Mouse (Mus musculus) duodenum, adult 2 months (tissue): Measurements from ENCODE around the gene Krt71. TPM values are rescaled to one million over a fixed set of nuclear protein-coding genes. Genes with fewer than 3 reads are reported as not detected.

Source experiments
- polyA plus RNA-seq: library from polyadenylated mRNA; depleted of rRNA; stranded (reverse); fragments of >200 nt; gene quantifications from 2 replicates; pipeline ENCODE4 v1.2.3, GENCODE M21; 2012; ENCODE audit warnings: low replicate concordance; rRNA removed

Gene Krt71
- polyA plus RNA-seq, result not detected in 2 replicates

GRCm38 (mm10) chr15:101742711-101743110, at the start of gene Krt71:
Gene Krt71 (minus strand): TSS chr15:101743109.

DNA sequence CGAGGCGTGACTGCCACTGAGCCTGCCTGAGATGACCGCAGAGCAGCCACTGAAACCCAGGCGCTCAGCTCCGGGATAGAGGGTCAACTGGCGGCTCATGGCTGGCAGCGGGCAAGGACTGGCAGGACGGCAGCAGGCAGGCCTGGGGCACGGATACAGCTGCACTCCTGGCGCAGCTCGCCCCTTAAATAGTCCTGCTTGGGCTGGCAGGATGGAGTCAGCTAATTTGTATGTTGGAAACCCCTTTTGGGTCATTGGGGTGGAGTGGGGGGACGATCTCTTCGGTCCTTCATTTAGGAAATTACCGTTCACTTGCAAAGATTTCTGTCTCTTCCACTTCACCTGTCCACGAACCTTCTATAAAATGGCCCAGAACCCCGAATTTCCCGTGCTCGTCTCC, 43.5 kb upstream of the Krt71 start, which contains the start of gene Krt72:
Krt72 (minus strand) TSS at position 101 of the 400 bp plus-strand sequence.

GRCm38 (mm10) chr15:101712720-101713119, 30.2 kb downstream of the Krt71 start, which contains the start of gene Krt5:
Gene Krt5 (minus strand): TSS chr15:101712898.

GRCm38 (mm10) chr15:101694207-101694606, 48.7 kb downstream of the Krt71 start, which contains the start of gene Krt6a:
Gene Krt6a (minus strand): TSS chr15:101694307.

Other genes starting within 250 kb of the Krt71 start
- not detected in 2 replicates for gene Gm49425, start 225.8 kb downstream of the Krt71 start, polyA plus RNA-seq
- gene Krt84, start 210.3 kb downstream of the Krt71 start, polyA plus RNA-seq, result not detected in 2 replicates
- gene Krt82, start 192.4 kb downstream of the Krt71 start, polyA plus RNA-seq, result not detected in 2 replicates
- not detected in 2 replicates for gene Krt90, start 180.2 kb downstream of the Krt71 start, polyA plus RNA-seq
- gene Krt75, start 169.2 kb downstream of the Krt71 start, polyA plus RNA-seq, result not detected in 2 replicates
- not detected in 2 replicates for gene Gm5414, start 114.9 kb downstream of the Krt71 start, polyA plus RNA-seq
- gene Gm5478, start 95.7 kb downstream of the Krt71 start, polyA plus RNA-seq, result not detected in 2 replicates
- gene Krt6b, start 62.8 kb downstream of the Krt71 start, polyA plus RNA-seq, result not detected in 2 replicates
- gene Krt6a, start 48.8 kb downstream of the Krt71 start, polyA plus RNA-seq, result not detected in 2 replicates
- gene Krt5, start 30.2 kb downstream of the Krt71 start, polyA plus RNA-seq, result not detected in 2 replicates
- not detected in 2 replicates for gene Krt72, start 43.4 kb upstream of the Krt71 start, polyA plus RNA-seq
- not detected in 2 replicates for gene Krt73, start 59.2 kb upstream of the Krt71 start, polyA plus RNA-seq
- gene Krt2, start 75.1 kb upstream of the Krt71 start, polyA plus RNA-seq, result 0.05 TPM in 1 of 2 replicates, not detected in the other
- gene Krt1, start 107.7 kb upstream of the Krt71 start, polyA plus RNA-seq, result 0.05 and 0.08 TPM in 2 replicates
- gene Krt77, start 126.6 kb upstream of the Krt71 start, polyA plus RNA-seq, result not detected in 2 replicates
- gene Krt76, start 149.8 kb upstream of the Krt71 start, polyA plus RNA-seq, result not detected in 2 replicates
- 0.13 and 0.23 TPM in 2 replicates for gene Krt4, start 181.6 kb upstream of the Krt71 start, polyA plus RNA-seq
- gene Krt79, start 197.2 kb upstream of the Krt71 start, polyA plus RNA-seq, result 0.28 and 0.77 TPM in 2 replicates
- 0.33 TPM in 1 of 2 replicates, not detected in the other for gene Krt78, start 211.2 kb upstream of the Krt71 start, polyA plus RNA-seq